Mouse (Mus musculus): ENCODE measurements at regions not wholly inside any gene's neighbourhood (a gene's known extent, or its start where the extent isn't known, plus 50 kb on each side); places are given as distances from the start of the nearest gene placed in this dataset.
"Not testable (repeated sequence)": the region's sequence is repeated elsewhere in the genome, so short reads cannot be mapped to it uniquely, and the experiment has no call there.

DNA sequence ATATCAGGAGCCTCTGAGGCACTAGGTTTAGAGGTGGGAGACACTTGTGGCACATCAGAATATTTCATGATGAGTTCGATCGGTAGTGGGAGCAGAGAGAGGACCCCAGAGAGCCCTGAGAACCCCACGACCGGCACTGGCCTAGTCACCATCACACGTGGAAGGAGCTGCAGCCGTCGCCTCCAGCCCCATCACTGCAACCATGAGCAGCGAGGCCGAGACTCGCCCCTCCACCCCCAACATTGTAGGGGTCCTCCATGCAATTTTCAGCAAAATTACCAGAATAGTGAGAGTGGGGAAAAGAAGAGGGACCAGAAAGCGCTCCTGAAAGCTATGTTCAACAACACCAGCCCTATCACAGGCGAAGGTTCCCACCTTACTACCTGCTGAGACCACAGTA lies 297.0 kb downstream of the Edem1 start:
- no peak for DNase-seq (ENCODE audit: low spot score)

DNA sequence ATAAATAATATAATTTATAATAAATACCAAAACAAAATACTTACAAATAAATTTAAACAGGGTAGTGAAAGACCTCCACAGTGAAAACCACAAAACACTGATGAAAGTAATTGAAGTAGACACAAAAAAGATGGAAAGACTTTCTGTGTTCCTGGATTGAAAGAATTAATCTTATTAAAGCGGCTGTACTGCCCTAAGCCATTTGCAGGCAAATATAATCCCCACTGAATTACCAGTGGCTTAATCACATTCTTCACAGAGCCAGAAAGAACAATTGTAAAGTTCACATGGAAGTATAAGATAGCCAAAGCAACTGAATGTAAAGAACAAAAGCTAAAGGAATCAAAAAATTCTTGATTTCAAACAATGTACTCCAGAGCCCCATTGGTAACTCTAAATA lies 298.8 kb downstream of the Edem1 start:
- DNase-seq (ENCODE audit: low spot score): no peak

DNA sequence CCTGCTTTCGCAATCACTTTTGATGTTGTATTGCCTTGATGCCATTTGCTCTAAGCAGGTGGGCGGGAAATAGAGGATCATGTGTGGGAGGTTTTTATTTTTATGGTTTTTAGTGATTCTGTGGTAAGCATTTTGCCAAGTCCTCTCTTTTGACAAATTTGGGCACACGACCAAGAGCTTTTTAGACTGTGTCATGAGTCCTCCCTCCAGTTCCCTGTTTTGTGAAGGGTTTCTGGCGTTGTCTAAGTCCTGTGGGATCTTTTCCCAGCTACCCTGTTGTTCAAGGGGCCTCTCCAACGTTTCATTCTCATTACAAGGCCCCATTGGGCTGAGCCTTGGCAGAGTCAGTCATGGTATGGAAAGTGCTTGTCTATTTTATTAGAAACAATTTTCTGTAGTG lies 317.7 kb downstream of the Edem1 start:
- DNase-seq (ENCODE audit: low spot score): no peak

DNA sequence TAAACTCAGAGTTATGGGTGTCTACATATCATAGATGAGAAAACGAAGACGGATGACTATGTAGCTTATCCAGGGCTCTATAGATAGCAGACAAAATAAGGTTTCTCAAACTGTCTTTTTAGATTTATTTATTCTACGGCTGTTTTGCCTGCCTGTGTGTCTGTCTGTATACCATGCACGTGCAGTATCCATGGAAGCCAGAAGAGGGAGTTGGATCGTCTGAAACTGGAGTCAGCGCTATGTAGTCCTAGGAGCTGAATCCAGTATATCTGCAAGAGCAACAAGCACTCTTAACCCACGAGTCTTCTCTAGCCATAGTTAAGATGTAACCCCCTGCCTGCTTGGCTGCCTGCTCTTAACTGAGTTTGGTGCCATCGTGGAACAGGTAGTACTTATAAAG lies 320.6 kb downstream of the Edem1 start:
- DNase-seq (ENCODE audit: low spot score): no peak

DNA sequence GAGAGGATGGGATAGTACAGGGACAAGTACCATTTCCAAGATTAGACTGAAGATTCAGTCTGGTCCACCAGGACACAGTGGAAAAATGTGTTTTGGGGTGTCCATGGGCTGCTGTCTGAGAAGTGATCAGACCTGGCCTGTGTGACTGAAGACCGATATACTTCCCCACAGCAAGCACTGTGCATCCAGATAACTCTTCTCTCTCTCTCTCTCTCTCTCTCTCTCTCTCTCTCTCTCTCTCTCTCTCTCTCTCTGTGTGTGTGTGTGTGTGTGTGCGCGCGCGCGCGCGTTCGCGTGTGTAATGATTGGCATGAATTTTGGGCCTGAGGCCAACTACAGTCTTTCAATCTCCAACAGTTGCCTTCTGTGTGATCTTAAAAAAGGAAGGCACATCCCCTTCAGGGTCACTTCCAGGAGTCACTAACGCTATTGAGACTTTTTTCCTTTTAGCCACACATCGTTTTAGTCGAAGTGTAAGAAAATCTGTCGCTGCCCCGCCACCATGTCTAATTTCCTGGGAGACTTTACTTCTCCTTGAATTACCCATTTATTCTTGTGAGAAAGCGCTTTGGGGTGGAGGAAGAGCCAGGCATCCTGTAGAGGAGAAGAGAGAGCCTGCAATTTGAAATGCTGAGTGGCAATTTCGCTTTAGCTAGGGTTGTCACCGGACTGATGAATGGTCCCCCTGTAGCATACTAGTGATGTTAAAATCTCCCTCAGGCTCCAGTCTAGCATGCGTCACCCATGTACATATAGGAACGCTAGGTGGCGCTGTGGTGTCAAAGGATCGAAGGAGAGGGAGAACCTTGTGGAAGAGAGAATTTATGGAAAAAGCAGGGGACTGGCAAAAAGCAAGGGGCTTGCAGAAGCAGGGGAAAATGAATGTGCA lies 321.8 kb downstream of the Edem1 start:
- DNase-seq (ENCODE audit: low spot score): peak; percentile 46

DNA sequence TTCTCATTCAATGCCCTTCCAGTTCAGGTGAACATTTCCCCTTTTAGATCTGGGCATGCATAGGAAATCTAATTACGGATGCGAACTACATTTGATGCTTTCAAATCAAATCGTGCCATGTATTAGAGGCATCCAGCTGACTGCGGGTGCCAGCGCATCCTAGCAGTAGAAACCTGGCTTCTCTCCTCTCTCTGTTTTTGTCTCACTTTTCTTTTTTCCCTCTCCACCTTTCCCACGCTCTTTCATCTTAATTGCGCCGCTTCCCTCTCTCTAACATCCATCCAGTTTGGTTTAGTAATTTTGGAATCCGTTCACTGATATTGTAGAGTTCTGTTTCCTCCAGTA lies 322.4 kb downstream of the Edem1 start:
- DNase-seq (ENCODE audit: low spot score): no peak

DNA sequence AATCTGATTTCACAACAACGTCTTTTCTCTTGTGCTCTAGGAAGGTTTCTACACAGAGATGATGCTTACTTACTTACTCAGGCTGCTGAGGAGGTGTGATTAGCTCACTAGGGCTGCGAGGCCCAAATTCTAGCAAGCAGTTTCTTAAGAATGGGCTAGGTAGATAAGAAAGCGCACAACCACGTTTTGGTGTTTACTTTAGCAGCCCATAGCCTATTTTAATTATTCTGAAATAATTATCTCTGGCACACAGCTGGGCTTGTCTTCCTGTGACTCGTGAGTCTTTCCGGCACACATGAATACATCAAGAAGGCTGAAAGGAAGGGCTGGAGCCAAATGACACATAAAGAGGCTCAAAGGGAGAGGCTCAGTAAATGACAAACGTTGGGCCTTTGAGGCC lies 325.2 kb downstream of the Edem1 start:
- DNase-seq (ENCODE audit: low spot score): peak; percentile 5

DNA sequence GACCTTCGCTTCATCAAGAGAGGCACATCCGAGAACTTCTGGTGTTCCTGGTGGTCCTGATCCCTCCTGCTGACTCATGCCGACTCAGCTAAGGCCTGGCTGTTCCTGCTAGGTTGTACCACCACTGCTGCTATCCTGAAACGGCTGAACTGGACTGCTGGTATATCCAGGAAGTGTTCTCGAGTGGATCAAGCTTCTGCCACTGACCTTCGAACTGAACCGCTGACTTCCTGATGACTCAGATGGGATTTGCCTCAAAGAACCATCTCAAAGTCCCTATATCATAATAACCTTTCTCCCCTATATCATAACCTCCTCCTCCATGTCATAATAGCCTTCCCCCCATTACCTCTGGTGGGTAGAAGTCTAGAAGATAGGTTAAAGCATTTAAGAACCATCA lies 331.1 kb downstream of the Edem1 start:
- DNase-seq (ENCODE audit: low spot score): no peak

DNA sequence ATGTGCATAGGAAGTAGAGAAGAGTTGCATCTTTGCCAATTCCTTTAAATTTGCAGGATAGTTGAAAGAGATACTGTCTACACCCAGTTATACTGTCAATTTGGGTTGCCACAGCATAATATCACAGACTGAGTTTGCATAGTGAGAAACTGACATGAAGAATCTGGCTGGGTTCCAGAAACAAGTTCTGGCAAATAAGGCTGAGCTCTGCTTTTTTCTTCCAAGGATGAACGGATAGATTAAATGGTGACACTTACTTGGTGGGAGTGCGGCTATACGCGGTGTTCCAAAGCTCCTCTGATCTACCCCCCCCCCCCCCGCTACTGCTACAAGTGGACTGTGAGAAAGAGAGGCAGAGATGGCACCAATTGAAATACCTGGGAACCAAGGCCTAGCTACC lies 339.0 kb downstream of the Edem1 start:
- DNase-seq (ENCODE audit: low spot score): no peak

DNA sequence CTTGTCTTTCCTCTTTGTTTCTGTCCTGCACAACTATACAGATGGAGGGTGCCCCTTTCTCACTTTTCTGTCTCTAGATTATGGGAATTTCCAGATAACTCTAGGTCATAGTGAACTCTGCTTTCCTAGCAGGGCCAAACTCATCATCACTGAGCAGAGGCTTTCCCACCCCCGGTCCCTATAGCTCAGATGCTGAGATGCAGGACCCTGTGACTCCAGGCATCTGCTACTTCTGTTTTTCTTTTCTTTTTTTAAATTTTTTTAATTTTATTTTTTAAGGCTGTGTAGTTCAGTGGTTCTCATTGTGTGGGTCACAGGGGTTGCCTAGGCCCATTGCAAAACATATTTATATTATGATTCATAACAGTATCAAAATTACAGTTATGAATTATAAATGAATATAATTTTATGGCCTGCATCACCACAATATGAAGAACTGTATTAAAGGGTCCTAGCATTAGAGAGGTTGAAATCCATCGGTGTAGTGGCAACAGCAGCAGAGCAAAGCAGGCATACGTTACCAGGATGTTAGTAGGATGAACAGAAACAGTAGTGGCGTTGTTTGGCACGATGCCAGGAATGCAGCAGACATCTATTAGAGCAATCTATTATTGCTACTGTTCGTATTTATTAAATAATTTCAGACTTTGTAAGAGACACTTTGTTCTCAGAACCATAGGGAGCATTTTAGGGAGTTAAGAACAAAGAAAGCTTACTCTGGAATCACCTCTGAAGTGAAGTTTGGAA lies 343.8 kb downstream of the Edem1 start:
- no peak for DNase-seq (ENCODE audit: low spot score)

DNA sequence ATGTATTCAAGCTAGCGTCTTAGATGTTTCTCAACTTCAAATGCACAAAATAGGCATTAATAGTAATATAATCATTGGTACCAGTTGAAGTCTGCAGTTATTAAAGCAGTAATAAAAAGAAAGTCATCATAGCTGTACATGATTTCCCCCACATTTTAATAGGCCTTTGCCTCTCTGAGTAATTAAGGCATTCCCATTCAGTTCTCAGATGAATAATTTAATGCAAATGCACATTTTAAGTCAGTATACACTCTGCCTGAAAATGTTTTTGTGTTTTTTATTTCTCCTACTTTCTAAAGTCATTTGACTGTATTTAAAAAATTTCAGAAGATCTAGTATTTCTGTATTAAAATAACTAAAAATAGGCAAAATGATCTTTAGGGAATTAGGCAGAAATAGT lies 344.6 kb downstream of the Edem1 start:
- no peak for DNase-seq (ENCODE audit: low spot score)

DNA sequence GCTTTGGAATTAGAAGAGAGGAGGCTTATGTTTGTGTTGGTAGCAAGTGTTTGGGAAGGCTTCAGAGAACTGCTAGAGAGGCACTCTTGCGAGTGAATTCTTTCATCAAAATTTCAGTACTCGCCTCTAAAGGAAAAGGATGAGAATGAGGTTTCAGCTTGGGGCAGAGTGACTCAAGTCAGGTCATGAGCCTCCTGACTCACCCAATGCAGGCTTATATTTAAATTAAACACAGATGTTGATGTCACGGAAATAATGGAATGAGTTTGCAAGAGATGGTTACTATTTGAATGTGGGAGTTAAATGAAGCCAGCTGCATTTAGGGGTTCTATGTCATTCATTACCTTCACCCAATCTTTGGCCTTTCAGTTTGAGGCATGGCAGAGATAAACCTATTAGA lies 348.4 kb downstream of the Edem1 start:
- DNase-seq (ENCODE audit: low spot score): no peak

DNA sequence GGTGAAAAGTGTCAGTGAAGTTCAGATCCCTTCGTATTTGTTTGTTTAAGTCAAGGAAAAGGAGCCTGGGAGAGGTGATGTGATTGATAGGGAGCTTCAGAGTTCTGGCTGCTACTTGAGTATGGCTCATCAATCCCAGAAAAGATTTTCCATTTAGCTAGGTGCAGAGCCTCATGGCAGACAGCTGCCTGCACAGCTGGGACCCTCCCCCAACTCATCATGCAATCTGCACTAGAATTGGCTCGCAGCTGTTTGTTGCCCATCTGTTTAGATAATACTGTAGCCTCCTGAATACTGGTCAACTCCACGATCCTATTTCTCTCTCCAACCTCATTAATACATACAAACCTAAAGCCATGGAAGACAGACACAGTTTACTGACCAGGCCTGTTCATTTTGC lies 354.4 kb downstream of the Edem1 start:
- no peak for DNase-seq (ENCODE audit: low spot score)

DNA sequence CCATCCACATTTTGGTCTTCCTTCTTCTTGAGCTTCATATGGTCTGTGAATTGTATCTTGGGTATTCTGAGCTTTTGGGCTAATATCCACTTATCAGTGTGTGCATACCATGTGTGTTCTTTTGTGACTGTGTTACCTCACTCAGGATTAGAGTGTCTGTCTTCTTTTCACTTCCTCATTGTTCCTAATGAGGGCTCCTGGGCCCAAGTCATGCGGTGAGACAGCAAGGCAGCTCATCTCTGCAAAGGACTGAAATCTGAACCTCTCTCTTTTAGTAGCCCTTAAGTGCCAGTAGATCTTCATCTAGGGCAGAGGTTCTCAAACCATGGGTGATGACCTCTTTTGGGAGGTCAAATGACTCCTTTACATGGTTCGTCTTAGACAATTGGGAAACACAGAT lies 364.6 kb downstream of the Edem1 start:
- DNase-seq (ENCODE audit: low spot score): not testable (repeated sequence)

DNA sequence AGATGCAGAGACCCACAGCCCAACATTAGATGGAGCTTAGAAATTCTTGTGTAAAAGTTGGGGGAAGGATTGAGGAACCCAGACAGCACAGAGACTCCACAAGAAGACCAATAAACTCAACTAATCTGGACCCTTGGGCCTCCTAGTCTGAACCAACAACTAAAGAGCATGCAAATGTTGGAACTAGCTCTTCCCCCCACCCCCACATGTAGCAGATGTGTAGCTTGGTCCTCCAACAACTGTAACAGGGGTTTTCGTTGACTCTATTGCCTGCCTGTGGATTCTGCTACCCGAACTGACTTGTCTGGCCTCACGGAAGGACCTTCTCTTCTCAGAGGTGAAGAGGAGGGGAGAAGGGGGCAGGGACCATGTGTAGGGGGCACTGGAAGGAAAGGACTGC lies 365.2 kb downstream of the Edem1 start:
- DNase-seq (ENCODE audit: low spot score): no peak

DNA sequence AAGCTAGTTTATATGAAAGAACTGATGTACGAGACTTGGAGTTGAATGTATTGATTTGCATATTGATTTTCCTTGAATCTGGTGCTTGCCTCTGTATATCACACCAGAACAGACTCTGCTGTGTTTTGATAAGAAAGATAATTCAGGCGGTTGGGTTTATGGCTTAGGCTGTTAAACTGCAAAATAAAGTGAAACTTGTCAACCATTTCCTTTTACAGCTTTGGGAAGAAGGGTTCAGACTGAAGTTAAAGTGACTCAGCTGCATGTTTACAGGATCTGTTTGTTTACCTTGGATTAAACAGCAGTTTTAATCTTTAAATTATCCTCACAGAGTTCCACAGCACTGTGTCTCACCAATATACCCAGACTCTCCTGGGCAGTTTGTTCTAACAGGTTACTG lies 381.3 kb downstream of the Edem1 start:
- DNase-seq (ENCODE audit: low spot score): no peak

DNA sequence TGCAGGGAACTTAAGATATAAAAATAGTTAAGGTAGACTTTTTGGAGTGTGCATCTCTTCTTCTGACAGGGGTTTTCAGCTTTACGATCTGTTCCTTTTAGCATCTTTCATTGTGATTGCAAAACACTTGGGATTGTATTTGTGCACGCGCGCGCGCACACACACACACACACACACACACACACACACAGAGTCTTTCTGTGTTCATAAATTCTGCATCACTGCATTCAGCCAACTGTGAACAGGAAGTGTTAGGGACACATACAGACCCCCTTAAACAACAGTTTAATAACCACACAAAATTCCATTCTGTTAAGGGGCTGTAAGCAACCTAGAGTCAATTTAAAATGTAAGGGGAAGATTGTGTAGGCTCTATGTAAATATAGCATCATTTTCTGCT lies 401.9 kb downstream of the Edem1 start:
- no peak for DNase-seq (ENCODE audit: low spot score)

DNA sequence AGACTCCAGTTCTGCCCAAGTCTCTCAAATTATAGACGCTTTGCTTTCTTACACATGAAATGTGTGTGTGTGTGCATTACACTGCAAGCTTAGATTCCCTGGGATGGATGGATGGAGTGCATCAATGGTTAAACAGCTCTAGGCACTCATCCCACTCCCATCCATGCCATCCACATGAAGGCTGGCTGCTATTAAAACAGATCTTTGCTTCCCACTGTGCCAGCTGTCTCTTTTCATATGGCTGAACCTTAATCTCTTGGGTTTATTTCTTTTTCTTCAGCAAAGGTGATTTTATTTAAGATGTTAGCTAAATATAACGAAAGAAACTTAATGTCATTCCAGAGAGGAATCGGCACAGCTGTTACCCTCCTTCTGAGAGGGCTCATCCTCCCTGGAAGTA lies 405.0 kb downstream of the Edem1 start:
- no peak for DNase-seq (ENCODE audit: low spot score)

DNA sequence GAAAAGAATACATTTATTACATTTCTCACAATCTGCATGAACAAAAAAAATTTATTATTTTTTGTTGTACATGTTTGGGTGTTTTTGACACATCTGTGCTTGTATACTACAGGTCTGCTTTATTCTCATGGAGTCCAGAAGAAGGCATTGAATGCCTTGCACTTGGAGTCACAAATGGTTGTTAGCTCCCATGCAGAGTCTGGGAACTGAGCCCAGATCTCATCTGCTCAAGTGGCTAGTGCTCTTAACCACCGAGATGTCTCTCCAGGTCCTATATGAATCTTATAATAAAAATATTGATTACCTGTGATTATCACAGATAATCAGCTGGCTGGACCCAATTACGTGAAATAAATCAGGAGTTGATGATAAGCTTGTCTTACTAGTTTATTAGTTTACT lies 417.2 kb downstream of the Edem1 start:
- no peak for DNase-seq (ENCODE audit: low spot score)

DNA sequence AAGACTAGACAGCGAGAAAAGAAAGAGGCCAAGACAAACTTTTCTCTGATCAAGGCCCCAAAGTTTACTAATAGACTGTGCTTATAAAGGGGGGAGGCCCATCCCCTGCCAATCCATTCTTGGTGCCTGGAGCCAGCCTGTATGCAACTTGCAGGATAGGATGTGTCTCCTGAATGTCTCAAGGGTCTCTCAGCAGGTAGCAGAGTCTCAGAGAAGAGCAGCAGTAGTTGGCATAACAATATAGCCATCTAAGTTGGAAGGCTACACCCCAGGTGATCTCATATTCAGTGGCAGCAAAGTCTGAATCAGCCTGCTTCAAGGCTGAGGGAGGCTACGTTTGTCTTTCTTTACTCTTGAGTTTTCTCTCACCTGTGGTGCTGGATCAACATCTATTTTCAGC lies 418.1 kb downstream of the Edem1 start:
- DNase-seq (ENCODE audit: low spot score): not testable (repeated sequence)

Data from lung, postnatal 25 days (tissue).